Mouse (Mus musculus): ENCODE results near the gene Chd2. TPM values are rescaled to one million over a fixed set of nuclear protein-coding genes. Genes with fewer than 3 reads are reported as not detected.

Gene Chd2
- total RNA-seq, 1 experiment = 46.6 TPM

DNA sequence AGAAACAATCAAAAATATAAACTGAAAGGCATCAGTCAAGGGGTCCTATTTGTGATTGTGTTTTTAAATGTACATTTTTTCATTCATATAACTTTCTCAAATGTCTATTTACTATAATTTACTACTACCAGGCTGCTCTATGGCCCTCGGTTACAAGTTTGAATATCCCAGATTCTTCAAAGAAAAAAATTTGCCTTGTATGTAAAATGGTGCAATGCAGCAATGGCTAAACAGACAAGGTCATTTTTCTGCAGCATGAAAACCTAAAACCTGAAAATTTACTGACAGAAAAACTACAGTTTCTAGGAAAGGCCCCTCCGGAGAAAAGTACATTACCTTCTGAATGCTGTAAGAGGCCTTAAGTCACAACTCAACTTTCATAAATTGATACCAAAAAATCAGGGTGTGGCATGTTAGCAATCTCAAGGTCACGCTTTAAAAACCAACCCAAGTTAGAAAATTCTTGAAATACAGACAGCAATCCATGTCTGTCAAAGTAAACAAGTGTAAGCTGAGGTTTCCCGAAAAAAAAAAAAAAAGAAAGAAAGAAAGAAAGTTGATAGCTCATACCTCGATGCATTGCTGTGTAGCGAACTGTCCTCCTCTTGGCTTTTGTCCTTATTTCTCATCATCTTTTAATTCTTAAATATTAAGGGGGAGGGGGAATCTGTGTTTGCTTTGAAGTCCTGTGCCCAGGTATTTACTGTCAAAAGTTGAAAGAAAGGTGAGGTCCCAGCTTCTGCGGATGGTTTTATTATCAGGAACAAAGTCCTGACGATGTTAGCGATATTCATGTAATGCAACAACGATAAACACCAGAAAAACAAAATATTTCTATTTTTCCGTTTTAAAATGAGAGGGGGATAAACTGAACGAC, 1.2 kb downstream of the Chd2 start:
- in situ Hi-C loops (cut with MboI; ENCODE audit: low sequenced_read_pairs in 2 of 2, unreplicated experiment in 2 of 2) = no loop called here
- no peaks in the 10 kb centered on the region; the same call in 1 of the 2 replicates for H3K36me3 ChIP-seq (ENCODE audit: control insufficient read depth, insufficient read depth, low read length, poor library complexity, severe bottlenecking)
- H3K4me1 ChIP-seq (ENCODE audit: control insufficient read depth in 2 of 2, insufficient read depth in 2 of 2, low read length in 2 of 2, poor library complexity in 1 of 2) = peaks cover 4 to 11% of the 10 kb centered on the region in 2 experiments; a peak in 3 of 4 replicates
- H3K27ac ChIP-seq (ENCODE audit: insufficient read depth, low read depth, low read length, poor library complexity, severe bottlenecking) = peak overlapping the region; percentile 53; the same call in 1 of the 2 replicates
- H3K9me3 ChIP-seq (ENCODE audit: control insufficient read depth, insufficient read depth, low read depth, low read length) = no peaks in the 10 kb centered on the region
- DNase-seq (ENCODE audit: low read depth, low spot score) = no peak
- H3K4me3 ChIP-seq (ENCODE audit: insufficient read depth in 1 of 2, low read depth in 1 of 2, low read length in 2 of 2, poor library complexity in 1 of 2, severe bottlenecking in 1 of 2) = peak overlapping the region; percentile 75 to 84
- peak overlapping the region; percentile 54; the same call in 1 of the 2 replicates for H3K9ac ChIP-seq (ENCODE audit: insufficient read depth, low read depth, low read length, poor library complexity, severe bottlenecking)
- TF ChIP-seq MAFK (IDR thresholded peaks at IDR 0.05; ENCODE audit: insufficient read depth, low read depth, low read length) (no peak), ZNF384 (IDR thresholded peaks at IDR 0.05; ENCODE audit: low read depth, low read length) (0 out of 2 replicates have a peak, but pooled peaks have one; percentile 17)

GRCm38 (mm10) chr7:73539116-73539682, 2.4 kb downstream of the Chd2 start:
- H3K4me1 ChIP-seq (ENCODE audit: control insufficient read depth in 2 of 2, insufficient read depth in 2 of 2, low read length in 2 of 2, poor library complexity in 1 of 2) = peaks cover 6 to 12% of the 10 kb centered on the region in 2 experiments; a peak in 3 of 4 replicates
- H3K27ac ChIP-seq (ENCODE audit: insufficient read depth, low read depth, low read length, poor library complexity, severe bottlenecking) = no peak overlapping the region; the same call in 1 of the 2 replicates
- peak overlapping the region in 1 of 2 experiments; percentile 84; a peak in 3 of 4 replicates for H3K4me3 ChIP-seq (ENCODE audit: insufficient read depth in 1 of 2, low read depth in 1 of 2, low read length in 2 of 2, poor library complexity in 1 of 2, severe bottlenecking in 1 of 2)
- no peak overlapping the region; the same call in 1 of the 2 replicates for H3K9ac ChIP-seq (ENCODE audit: insufficient read depth, low read depth, low read length, poor library complexity, severe bottlenecking)
- TF ChIP-seq ZNF384 (IDR thresholded peaks at IDR 0.05; ENCODE audit: low read depth, low read length) (no peak), CHD2 (IDR thresholded peaks at IDR 0.05; ENCODE audit: low read depth, low read length) (no peak), MAFK (IDR thresholded peaks at IDR 0.05; ENCODE audit: insufficient read depth, low read depth, low read length) (no peak), HCFC1 (IDR thresholded peaks at IDR 0.05; ENCODE audit: borderline replicate concordance, insufficient read depth, low read length) (no peak), ZC3H11A (IDR thresholded peaks at IDR 0.05; ENCODE audit: borderline replicate concordance, low read depth, low read length) (no peak)
- no peaks in the 10 kb centered on the region for H3K9me3 ChIP-seq (ENCODE audit: control insufficient read depth, insufficient read depth, low read depth, low read length)
- DNase-seq (ENCODE audit: low read depth, low spot score) = no peak
- no peaks in the 10 kb centered on the region; the same call in 1 of the 2 replicates for H3K36me3 ChIP-seq (ENCODE audit: control insufficient read depth, insufficient read depth, low read length, poor library complexity, severe bottlenecking)
- in situ Hi-C loops (cut with MboI; ENCODE audit: low sequenced_read_pairs in 2 of 2, unreplicated experiment in 2 of 2) = no loop called here

DNA sequence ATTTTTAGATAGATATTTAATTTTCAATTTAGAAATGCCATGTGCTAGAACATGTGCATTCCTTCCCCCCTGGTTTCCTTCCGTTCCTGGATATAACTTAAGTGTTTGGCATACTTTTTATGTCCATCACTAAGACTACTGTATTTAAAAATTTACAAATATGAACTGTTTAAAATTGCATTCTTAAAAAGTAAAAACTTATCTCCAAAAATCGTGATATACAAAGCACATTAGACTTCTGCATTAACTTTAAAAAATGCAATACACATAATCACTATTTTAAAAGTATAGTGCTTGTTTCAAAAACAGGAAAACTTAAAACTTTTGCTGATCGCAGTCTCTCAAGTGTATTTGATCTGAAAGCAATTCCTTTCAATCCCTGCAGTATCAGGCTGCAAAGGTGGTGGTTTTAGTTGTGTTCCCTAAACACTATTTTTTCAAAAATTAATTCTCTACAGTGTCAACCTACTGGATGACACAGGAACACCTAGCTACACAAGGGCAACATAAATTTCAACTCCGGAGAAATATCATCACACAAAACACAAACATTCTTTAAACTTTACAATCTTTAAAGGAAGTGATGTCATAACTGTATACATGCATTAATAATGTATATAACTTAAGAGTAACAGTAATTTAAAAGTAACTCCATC, 3.1 kb downstream of the Chd2 start:
- Histone ChIP-seq H3K4me1 (ENCODE audit: control insufficient read depth in 2 of 2, insufficient read depth in 2 of 2, low read length in 2 of 2, poor library complexity in 1 of 2) (peaks cover 6 to 14% of the 10 kb centered on the region in 2 experiments; a peak in 3 of 4 replicates), H3K9ac (ENCODE audit: insufficient read depth, low read depth, low read length, poor library complexity, severe bottlenecking) (peak overlapping the region; percentile 86; the same call in 1 of the 2 replicates), H3K9me3 (ENCODE audit: control insufficient read depth, insufficient read depth, low read depth, low read length) (no peaks in the 10 kb centered on the region), H3K36me3 (ENCODE audit: control insufficient read depth, insufficient read depth, low read length, poor library complexity, severe bottlenecking) (no peaks in the 10 kb centered on the region), H3K4me3 (ENCODE audit: insufficient read depth in 1 of 2, low read depth in 1 of 2, low read length in 2 of 2, poor library complexity in 1 of 2, severe bottlenecking in 1 of 2) (peak overlapping the region; percentile 70 to 84), H3K27ac (ENCODE audit: insufficient read depth, low read depth, low read length, poor library complexity, severe bottlenecking) (peak overlapping the region; percentile 93; the same call in 1 of the 2 replicates)
- no peak for DNase-seq (ENCODE audit: low read depth, low spot score)
- in situ Hi-C loops (cut with MboI; ENCODE audit: low sequenced_read_pairs in 2 of 2, unreplicated experiment in 2 of 2) = no loop called here
- no peak for TF ChIP-seq HCFC1 (IDR thresholded peaks at IDR 0.05; ENCODE audit: borderline replicate concordance, insufficient read depth, low read length)
- TF ChIP-seq ZC3H11A (IDR thresholded peaks at IDR 0.05; ENCODE audit: borderline replicate concordance, low read depth, low read length) = no peak
- TF ChIP-seq ZNF384 (IDR thresholded peaks at IDR 0.05; ENCODE audit: low read depth, low read length) = no peak
- TF ChIP-seq CHD2 (IDR thresholded peaks at IDR 0.05; ENCODE audit: low read depth, low read length) = no peak
- TF ChIP-seq MAFK (IDR thresholded peaks at IDR 0.05; ENCODE audit: insufficient read depth, low read depth, low read length) = no peak

DNA sequence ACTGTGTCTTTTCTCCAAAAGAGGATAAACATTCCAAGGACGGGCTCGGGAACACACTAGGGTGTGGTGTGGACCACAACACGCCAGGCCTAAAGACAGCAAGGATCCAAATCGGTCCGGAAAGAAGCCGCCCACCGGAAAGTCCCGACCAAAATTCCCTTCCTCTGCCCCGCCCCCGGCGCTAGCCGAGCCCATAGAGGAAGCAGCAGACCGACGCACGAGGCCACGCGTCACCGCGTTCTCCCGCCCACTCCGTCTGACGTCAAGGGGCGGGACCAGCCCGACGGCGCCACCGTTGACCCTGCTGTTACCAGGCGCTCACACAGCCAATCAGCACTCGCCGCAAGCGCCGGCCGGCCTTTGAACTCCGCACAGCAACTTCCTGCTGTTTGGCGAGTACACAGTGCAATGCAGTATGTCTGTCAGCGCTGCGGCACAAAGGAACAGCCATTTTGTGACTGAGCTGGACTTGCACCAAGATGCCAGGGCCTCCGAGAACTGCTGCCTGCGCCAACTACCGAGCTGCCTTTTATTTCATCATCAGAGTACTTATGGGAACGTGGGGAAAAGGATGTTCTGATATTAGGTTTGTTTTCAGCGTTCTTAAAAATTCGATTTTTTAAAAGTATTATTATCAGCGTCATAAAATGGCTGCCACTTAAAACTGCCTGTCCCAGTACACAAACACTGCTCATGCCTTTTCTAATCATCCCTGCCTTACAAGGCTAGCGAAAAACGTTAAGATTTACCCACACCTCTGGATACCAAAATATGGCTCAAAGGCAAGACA, 3.8 kb downstream of the Chd2 start:
- peaks cover 10 to 14% of the 10 kb centered on the region in 2 experiments; a peak in 3 of 4 replicates for H3K4me1 ChIP-seq (ENCODE audit: control insufficient read depth in 2 of 2, insufficient read depth in 2 of 2, low read length in 2 of 2, poor library complexity in 1 of 2)
- in situ Hi-C loops (cut with MboI; ENCODE audit: low sequenced_read_pairs in 2 of 2, unreplicated experiment in 2 of 2) = no loop called here
- DNase-seq (ENCODE audit: low read depth, low spot score) = peak; percentile 98

More for the DNA sequence above, 3.8 kb downstream of the Chd2 start:
- no peaks in the 10 kb centered on the region for H3K36me3 ChIP-seq (ENCODE audit: control insufficient read depth, insufficient read depth, low read length, poor library complexity, severe bottlenecking)
- H3K9me3 ChIP-seq (ENCODE audit: control insufficient read depth, insufficient read depth, low read depth, low read length) = no peaks in the 10 kb centered on the region
- H3K27ac ChIP-seq (ENCODE audit: insufficient read depth, low read depth, low read length, poor library complexity, severe bottlenecking) = peak overlapping the region; percentile 93
- peak overlapping the region; percentile 75 to 84 for H3K4me3 ChIP-seq (ENCODE audit: insufficient read depth in 1 of 2, low read depth in 1 of 2, low read length in 2 of 2, poor library complexity in 1 of 2, severe bottlenecking in 1 of 2)
- peak overlapping the region; percentile 86 for H3K9ac ChIP-seq (ENCODE audit: insufficient read depth, low read depth, low read length, poor library complexity, severe bottlenecking)
- peak; percentile 20; the same call in 1 of the 2 replicates for TF ChIP-seq ZNF384 (IDR thresholded peaks at IDR 0.05; ENCODE audit: low read depth, low read length)
- TF ChIP-seq ZC3H11A (IDR thresholded peaks at IDR 0.05; ENCODE audit: borderline replicate concordance, low read depth, low read length) = peak; percentile 79
- peak; percentile 51; the same call in 1 of the 2 replicates for TF ChIP-seq HCFC1 (IDR thresholded peaks at IDR 0.05; ENCODE audit: borderline replicate concordance, insufficient read depth, low read length)
- TF ChIP-seq MAFK (IDR thresholded peaks at IDR 0.05; ENCODE audit: insufficient read depth, low read depth, low read length) = no peak
- no peak; the same call in 1 of the 2 replicates for TF ChIP-seq CHD2 (IDR thresholded peaks at IDR 0.05; ENCODE audit: low read depth, low read length)
